ENCODE assay signal across 8 mouse cellular contexts in the genomic region with DNA sequence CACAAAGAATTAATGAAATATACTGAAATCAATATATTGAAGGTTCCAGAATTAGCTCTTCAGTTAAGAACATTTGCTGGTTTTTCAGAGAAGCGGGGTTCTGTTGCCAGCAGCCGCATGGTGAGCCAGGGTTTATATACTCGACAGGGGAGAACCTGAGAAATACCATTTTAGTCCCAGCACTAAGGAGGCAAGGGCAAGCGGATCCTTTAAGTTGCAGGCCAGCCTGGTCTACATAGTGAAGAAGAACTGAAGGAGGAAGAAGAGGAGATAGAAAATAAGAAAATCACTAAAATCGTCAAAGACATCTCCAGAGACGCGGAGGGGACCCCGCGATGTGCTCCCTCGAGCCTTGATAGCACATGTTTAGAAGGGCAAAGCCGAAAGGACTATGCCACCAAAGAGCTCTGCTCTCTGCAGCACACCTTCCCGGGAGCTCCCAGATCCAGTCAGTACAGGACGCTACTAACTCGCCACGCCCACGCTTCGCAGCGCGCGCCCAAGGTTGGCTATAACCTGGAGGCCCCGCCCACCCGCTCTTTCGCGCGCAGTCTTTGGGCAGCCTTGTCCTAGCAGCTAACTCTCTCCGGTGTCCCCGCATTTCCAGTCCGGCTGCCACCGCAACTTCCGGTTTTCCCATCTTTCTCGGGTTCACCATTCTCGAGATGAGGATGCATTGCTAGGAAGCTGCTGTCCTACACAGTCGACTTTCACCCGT. TPM values are rescaled to one million over a fixed set of nuclear protein-coding genes. Genes with fewer than 3 reads are reported as not detected.
DNase-seq lines count a peak whose midpoint lies in the region; ATAC-seq lines count a peak whose summit lies in the region.

No protein-coding gene starts in this region.

- peak overlapping the region; percentile 72 for H3K4me2 ChIP-seq in forebrain, embryonic 14.5 days (ENCODE audit: low read length)
- H3K4me2 ChIP-seq in neural tube, embryonic 15.5 days: peak overlapping the region; percentile 84

- peak; percentile 99 for DNase-seq in ES-CJ7 (ENCODE audit: low read depth, low spot score)
- DNase-seq in cerebellum, adult 11 months: peak; percentile 99
- DNase-seq in forebrain, embryonic 14.5 days (ENCODE audit: low spot score): peak; percentile 98
- DNase-seq in heart, postnatal 14 days: peak; percentile 89 to 93
- DNase-seq in layer of hippocampus, adult 11-12 months (ENCODE audit: low spot score): peak; percentile 97
- DNase-seq in lung, adult 18-20 months: peak; percentile 95 to 97
- peak; percentile 96 for DNase-seq in testis, postnatal 14 days (ENCODE audit: low spot score)

- H3K27ac ChIP-seq in forebrain, embryonic 14.5 days (ENCODE audit: low read depth, low read length): peak overlapping the region; percentile 69
- H3K27ac ChIP-seq in neural tube, embryonic 15.5 days (replicated peaks): peak overlapping the region; percentile 86

- peak; percentile 100 for ATAC-seq in forebrain, embryonic 14.5 days
- peak; percentile 100 for ATAC-seq in neural tube, embryonic 15.5 days (ENCODE audit: low FRiP score)

- no peaks in the 10 kb centered on the region for H3K36me3 ChIP-seq in forebrain, embryonic 14.5 days (ENCODE audit: control insufficient read depth, insufficient read depth, low read length)
- no peaks in the 10 kb centered on the region for H3K36me3 ChIP-seq in neural tube, embryonic 15.5 days

- WGBS in forebrain, embryonic 14.5 days: 7% methylated on average over 34 of the region's 34 CpGs
- 7% methylated on average over 34 of the region's 34 CpGs for WGBS in neural tube, embryonic 15.5 days

- no peaks in the 10 kb centered on the region for H3K27me3 ChIP-seq in forebrain, embryonic 14.5 days (replicated peaks; ENCODE audit: control insufficient read depth, insufficient read depth, low read length)
- H3K27me3 ChIP-seq in neural tube, embryonic 15.5 days (replicated peaks): no peaks in the 10 kb centered on the region

- H3K4me1 ChIP-seq in forebrain, embryonic 14.5 days (ENCODE audit: control insufficient read depth, insufficient read depth, low read length): 0 out of 2 replicates have a peak, but pooled peaks cover 6% of the 10 kb centered on the region
- H3K4me1 ChIP-seq in neural tube, embryonic 15.5 days: peaks cover 11% of the 10 kb centered on the region; the same call in 1 of the 2 replicates

- peak overlapping the region; percentile 41 for H3K4me3 ChIP-seq in forebrain, embryonic 14.5 days (ENCODE audit: low read depth, low read length)
- H3K4me3 ChIP-seq in neural tube, embryonic 15.5 days (replicated peaks): peak overlapping the region; percentile 52

- H3K9me3 ChIP-seq in forebrain, embryonic 14.5 days (replicated peaks; ENCODE audit: control insufficient read depth, low read length): no peaks in the 10 kb centered on the region
- no peaks in the 10 kb centered on the region for H3K9me3 ChIP-seq in neural tube, embryonic 15.5 days (replicated peaks)

- intact Hi-C loops in heart, postnatal 14 days (cut with DNase I): no loop called here

- H3K9ac ChIP-seq in forebrain, embryonic 14.5 days (ENCODE audit: low read length): peak overlapping the region; percentile 78
- peak overlapping the region; percentile 64 for H3K9ac ChIP-seq in neural tube, embryonic 15.5 days (replicated peaks)

RNA-seq across cellular contexts. Expression of a gene that starts 6.9 kb away (rescaled TPM):
- polyA plus RNA-seq in forebrain, embryonic 14.5 days (2014; fragmentation: Nextera tagmentation; extraction: Ambion mirVana): 24.1 and 26.0 TPM in 2 replicates
- 1 to 10 TPM; 4.3 to 5.0 TPM for total RNA-seq in heart, postnatal 14 days (2021)
- 22.6 and 24.9 TPM in 2 replicates for polyA plus RNA-seq in neural tube, embryonic 15.5 days (2015; fragmentation: Nextera tagmentation; extraction: Ambion mirVana)

RNA-seq across cellular contexts. Expression of a gene that starts 8.3 kb away (rescaled TPM):
- not detected in 2 replicates for polyA plus RNA-seq in forebrain, embryonic 14.5 days (2014; fragmentation: Nextera tagmentation; extraction: Ambion mirVana)
- not detected for total RNA-seq in heart, postnatal 14 days (2021)
- not detected in 2 replicates for polyA plus RNA-seq in neural tube, embryonic 15.5 days (2015; fragmentation: Nextera tagmentation; extraction: Ambion mirVana)

RNA-seq across cellular contexts. Expression of a gene that starts 28.3 kb away (rescaled TPM):
- 17.6 and 20.9 TPM in 2 replicates for polyA plus RNA-seq in forebrain, embryonic 14.5 days (2014; fragmentation: Nextera tagmentation; extraction: Ambion mirVana)
- 1 to 10 TPM; 4.9 to 5.8 TPM for total RNA-seq in heart, postnatal 14 days (2021)
- polyA plus RNA-seq in neural tube, embryonic 15.5 days (2015; fragmentation: Nextera tagmentation; extraction: Ambion mirVana): 16.0 and 16.4 TPM in 2 replicates

RNA-seq across cellular contexts. Expression of a gene that starts 52.7 kb away (rescaled TPM):
- 0.62 and 0.90 TPM in 2 replicates for polyA plus RNA-seq in forebrain, embryonic 14.5 days (2014; fragmentation: Nextera tagmentation; extraction: Ambion mirVana)
- under 1 TPM; 0.10 to 0.24 TPM for total RNA-seq in heart, postnatal 14 days (2021)
- polyA plus RNA-seq in neural tube, embryonic 15.5 days (2015; fragmentation: Nextera tagmentation; extraction: Ambion mirVana): 2.1 and 2.5 TPM in 2 replicates

Comparison
In these comparisons a context has a peak if more than half of its experiments do, and no peak if none do; other contexts are left out.
1. Peak in every context shown above with its lines: DNase-seq, ATAC-seq, H3K4me3 ChIP-seq and H3K27ac ChIP-seq.